Mouse (Mus musculus) G1E-ER4 (cell line): ENCODE results near the gene Ankrd22. TPM values are rescaled to one million over a fixed set of nuclear protein-coding genes. Genes with fewer than 3 reads are reported as not detected.

ENCODE experiments used
- GATA1 ChIP-seq: IDR thresholded peaks from one replicate; pipeline ENCODE4 v1.8.0; 2012; ENCODE audit warnings: low read length, inconsistent platforms
- polyA plus RNA-seq: library from polyadenylated mRNA; stranded (reverse); fragments of >175 nt; gene quantifications from 2 replicates; pipeline ENCODE4 v1.2.3, GENCODE M21; 2012

Ankrd22 gene
- polyA plus RNA-seq, 1 experiment = not detected

DNA sequence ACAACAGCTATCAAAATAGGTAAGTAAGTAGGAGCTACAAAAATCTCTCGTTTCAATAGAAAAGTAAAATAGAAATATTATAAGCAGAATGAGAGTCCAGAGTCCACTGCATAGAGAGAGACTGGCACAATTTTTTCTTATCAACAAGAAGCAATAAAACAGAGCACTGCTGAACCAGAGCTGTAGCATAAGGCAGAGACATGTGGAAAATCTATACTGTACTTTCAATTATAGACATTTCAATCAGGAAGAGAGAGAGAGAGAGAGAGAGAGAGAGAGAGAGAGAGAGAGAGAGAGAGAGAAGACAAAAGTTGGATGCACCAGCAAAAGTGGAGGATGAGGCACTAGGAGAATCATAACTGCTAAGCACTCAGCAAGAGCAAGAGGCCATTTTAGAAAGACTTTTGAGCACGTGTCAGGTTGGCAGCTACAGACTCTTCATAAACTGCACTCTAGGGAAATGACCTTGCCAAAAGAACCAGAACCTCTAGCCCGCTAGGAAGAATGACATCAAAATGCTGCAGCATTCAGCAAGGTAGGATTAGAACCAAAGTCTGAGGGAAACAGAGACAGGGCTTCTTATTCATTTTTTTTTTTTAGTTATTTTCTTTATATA is 26.3 kb downstream of the Ankrd22 start:
- no peak for TF ChIP-seq GATA1

DNA sequence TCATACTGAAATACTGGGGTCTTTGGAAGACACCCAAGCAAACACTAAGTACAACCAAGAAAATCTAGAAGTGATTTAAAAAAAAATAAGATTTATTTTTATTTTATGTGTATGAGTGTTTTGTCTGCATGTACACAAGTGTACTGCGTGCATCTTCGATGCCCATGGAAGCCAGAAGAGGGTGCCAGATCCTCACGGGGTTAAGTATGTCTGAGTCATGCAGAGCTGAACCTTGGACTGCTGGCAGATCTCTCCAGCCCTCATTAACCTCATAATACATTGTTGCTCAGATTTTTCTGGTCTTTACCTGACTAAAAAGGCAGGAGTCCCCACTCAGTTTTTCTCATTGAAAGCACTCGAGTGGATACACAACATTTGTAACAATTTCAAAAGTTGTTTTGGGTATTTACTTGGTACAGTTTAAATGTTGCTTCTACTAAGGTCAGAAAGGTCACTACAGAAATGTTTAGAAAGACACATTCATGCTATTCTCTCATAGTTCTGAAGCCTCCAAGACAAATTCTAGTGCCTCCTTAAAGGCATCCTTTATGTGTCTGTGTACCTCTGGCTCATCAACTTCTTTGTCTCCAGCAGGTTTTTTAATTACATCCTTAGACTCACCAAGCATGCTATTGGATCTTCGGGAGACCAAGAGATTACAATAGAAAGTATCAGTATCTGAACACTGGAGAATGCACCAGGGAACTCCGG is 27.0 kb downstream of the Ankrd22 start:
- TF ChIP-seq GATA1 = no peak

- TF ChIP-seq GATA1 = no peak
Measured at GRCm38 (mm10) chr19:34120107-34120731, 45.6 kb downstream of the Ankrd22 start.

DNA sequence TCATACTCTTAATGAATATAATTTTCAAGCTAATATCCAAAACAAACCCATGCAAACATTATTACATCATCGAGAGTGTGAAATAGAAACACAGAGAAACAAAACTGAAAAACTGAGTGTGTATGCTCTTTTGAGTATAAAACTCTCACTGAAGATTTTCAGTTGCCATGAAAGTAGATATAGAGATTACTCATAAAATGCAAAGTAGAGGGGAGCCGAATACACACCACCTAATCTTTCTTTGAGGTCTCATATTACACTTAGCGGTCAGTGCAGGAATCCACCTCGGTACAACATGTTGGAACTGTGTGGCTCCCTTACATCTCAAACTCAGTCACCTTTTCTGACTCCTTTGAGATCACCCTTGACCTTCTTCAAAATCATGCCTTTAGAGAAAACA is 46.2 kb downstream of the Ankrd22 start:
- TF ChIP-seq GATA1 = no peak

DNA sequence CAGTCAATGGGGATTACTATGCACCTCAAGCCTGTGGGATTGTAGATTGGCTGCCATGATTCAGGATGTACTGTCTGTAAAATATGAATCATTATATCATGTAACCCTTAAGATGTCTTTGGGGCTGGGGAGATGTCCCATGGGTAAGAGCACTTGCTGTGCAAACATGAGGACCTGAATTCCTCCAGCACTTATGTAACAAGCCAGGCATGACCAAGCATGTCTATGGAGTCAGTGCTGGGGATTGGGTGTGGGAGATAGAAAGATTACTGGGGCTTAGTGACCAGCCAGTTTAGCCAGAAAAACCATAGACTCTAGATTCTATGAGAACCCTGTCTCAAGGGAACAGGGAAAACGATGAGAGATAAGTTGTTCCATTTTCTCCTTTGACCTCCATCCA is 46.8 kb downstream of the Ankrd22 start:
- no peak for TF ChIP-seq GATA1

DNA sequence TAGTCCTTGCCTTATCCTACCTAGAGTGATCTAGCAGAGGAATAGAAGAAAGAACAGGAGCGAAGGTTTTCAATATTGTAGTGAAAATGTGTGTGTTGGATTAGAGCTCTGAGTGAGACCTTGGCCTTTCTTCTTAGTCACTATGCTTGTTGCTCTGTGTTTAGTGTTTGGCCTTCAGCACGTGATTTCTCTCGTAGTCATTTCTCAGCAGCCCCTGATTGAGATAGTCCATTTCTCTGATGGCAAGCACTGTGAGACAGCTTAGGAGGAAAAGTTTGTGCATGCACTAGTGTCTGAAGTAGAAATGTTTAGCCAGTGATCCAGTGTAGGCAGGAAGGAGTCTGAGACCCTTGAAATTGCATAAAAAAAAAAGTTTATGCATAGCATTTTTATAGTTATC is 61.0 kb downstream of the Ankrd22 start:
- TF ChIP-seq GATA1 = no peak

DNA sequence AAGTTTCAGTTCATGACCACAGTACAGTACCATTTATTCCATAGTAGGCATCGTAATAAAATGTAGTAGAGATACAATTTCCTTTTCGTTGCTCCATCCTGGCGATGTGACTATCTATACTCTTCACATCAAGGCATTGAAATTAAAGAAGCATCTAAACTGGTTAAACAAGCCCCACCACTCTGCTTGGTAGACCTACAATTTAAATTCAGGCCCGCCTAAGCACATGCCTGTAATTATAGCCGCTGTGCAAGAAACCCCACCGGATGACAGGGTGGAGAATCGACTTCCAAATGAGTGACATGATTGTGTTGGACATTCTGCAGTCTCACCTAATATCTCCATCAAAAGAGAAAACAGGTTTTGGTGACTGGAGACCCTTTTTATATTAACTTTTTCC is 64.0 kb downstream of the Ankrd22 start:
- TF ChIP-seq GATA1 = no peak

- no peak for TF ChIP-seq GATA1
Measured at GRCm38 (mm10) chr19:34100633-34101032, 65.2 kb downstream of the Ankrd22 start, which contains the start of gene Lipm. Lipm (plus strand) TSS chr19:34100933.

GRCm38 (mm10) chr19:34096228-34096627 is 69.6 kb downstream of the Ankrd22 start:
- no peak for TF ChIP-seq GATA1

GRCm38 (mm10) chr19:34095381-34095780 is 70.5 kb downstream of the Ankrd22 start:
- TF ChIP-seq GATA1 = no peak

DNA sequence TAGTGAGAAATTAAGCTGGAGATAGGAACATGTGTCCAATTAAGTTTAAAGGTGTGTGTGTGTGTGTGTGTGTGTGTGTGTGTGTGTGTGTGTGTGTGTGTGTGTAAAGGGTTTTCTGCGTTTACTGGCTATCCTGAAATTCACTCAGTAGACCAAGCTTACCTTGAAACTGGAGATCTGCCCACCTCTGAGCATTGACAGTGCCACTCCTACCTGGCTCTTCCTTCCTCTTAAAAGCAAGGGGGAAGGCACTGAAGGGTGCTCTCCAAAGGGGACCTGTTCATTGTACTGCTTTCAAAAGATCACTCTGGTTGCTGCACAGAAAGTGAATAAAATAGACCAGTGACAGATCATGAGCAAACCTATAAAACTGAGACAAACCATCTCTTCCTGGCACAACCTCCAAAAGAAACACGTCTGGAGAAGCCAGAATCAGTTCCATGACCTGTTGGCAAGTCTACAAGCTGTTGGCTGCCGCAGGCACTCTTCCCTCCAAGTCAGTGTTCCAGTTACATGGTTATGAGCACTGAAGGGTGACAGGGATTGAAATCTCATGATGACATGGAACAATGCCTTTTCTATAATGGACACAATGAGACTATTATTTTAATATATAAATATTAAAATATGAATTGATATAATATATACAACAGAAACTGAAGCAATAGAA is 76.7 kb downstream of the Ankrd22 start:
- no peak for TF ChIP-seq GATA1

- no peak for TF ChIP-seq GATA1
Measured at GRCm38 (mm10) chr19:34078130-34078529, 87.7 kb downstream of the Ankrd22 start.

GRCm38 (mm10) chr19:34074239-34074638 is 91.6 kb downstream of the Ankrd22 start:
- no peak for TF ChIP-seq GATA1

Other genes with a start within 250 kb of the Ankrd22 start
- not detected in 2 replicates for gene Lipf, start 204.9 kb downstream of the Ankrd22 start, polyA plus RNA-seq
- not detected in 2 replicates for gene Lipk, start 157.8 kb downstream of the Ankrd22 start, polyA plus RNA-seq
- gene Lipn, start 98.7 kb downstream of the Ankrd22 start, polyA plus RNA-seq = not detected in 2 replicates
- not detected in 2 replicates for gene Lipm, start 65.1 kb downstream of the Ankrd22 start, polyA plus RNA-seq
- not detected in 2 replicates for gene Stambpl1, start 26.2 kb upstream of the Ankrd22 start, polyA plus RNA-seq
- gene Acta2, start 89.5 kb upstream of the Ankrd22 start, polyA plus RNA-seq = not detected in 2 replicates
- not detected in 2 replicates for gene Fas, start 124.6 kb upstream of the Ankrd22 start, polyA plus RNA-seq